Mouse (Mus musculus) lung, embryonic 14.5 days (tissue): ENCODE measurements around the gene Fam57b. TPM values are rescaled to one million over a fixed set of nuclear protein-coding genes. Genes with fewer than 3 reads are reported as not detected.

Source experiments
- ATAC-seq: fragments of 200-750 bp; cut with Nextera tagmentation; 2 replicates; pipeline ENCODE4 v1.8.0; 2017; ENCODE audit warnings: mild to moderate bottlenecking, moderate TSS enrichment, moderate library complexity; ENCODE audit not compliant: insufficient read depth
- DNase-seq: peaks from one replicate; pipeline ENCODE4 v3.0.0-alpha.2; 2015
- H3K27ac ChIP-seq: fragments of 300-500 bp; sonication (generic); 2 replicates; pipeline ENCODE4 v1.5.1; 2014; ENCODE audit warnings: low read depth, mild to moderate bottlenecking, moderate library complexity
- H3K27me3 ChIP-seq: fragments of 300-500 bp; sonication (generic); 2 replicates; pipeline ENCODE4 v1.6.1; 2014; ENCODE audit warnings: low read length, control low read depth; ENCODE audit not compliant: insufficient read depth
- H3K36me3 ChIP-seq: fragments of 300-500 bp; sonication (generic); 2 replicates; pipeline ENCODE4 v1.6.1; 2014; ENCODE audit warnings: control low read depth; ENCODE audit not compliant: insufficient read depth
- H3K4me1 ChIP-seq: fragments of 300-500 bp; sonication (generic); 2 replicates; pipeline ENCODE4 v1.6.1; 2014; ENCODE audit warnings: antibody characterized with exemption, control low read depth; ENCODE audit not compliant: insufficient read depth
- H3K4me2 ChIP-seq: fragments of 300-500 bp; sonication (generic); 2 replicates; pipeline ENCODE4 v1.6.1; 2014; ENCODE audit warnings: mild to moderate bottlenecking
- H3K4me3 ChIP-seq: fragments of 300-500 bp; sonication (generic); 2 replicates; pipeline ENCODE4 v1.5.1; 2014; ENCODE audit warnings: low read depth, low read length
- H3K9ac ChIP-seq: fragments of 300-500 bp; sonication (generic); 2 replicates; pipeline ENCODE4 v1.6.1; 2014
- H3K9me3 ChIP-seq: fragments of 300-500 bp; sonication (generic); 2 replicates; pipeline ENCODE4 v1.6.1; 2016; ENCODE audit warnings: low read depth, low read length, control low read depth
- CTCF ChIP-seq: IDR thresholded peaks from 2 replicates; pipeline ENCODE4 v1.5.1; 2016; ENCODE audit warnings: antibody characterized with exemption, low read depth
- WGBS: fragments of 180-500 bp; shearing (Covaris S2); extraction: QIAGEN DNeasy Blood & Tissue Kit; methylation state at CpG from one replicate; pipeline ENCODE4 v1.1.7; 2014; 5-methylcytosine and 5-hydroxymethylcytosine counted together
- polyA plus RNA-seq: library from polyadenylated mRNA; unstranded; fragments of >200 nt; fragmentation: Nextera tagmentation; extraction: Ambion mirVana; gene quantifications from 2 replicates; pipeline ENCODE4 v1.2.1, GENCODE M21; 2014

Fam57b gene
- polyA plus RNA-seq, 1 experiment from 2014 or later, result 0.17 TPM

DNA sequence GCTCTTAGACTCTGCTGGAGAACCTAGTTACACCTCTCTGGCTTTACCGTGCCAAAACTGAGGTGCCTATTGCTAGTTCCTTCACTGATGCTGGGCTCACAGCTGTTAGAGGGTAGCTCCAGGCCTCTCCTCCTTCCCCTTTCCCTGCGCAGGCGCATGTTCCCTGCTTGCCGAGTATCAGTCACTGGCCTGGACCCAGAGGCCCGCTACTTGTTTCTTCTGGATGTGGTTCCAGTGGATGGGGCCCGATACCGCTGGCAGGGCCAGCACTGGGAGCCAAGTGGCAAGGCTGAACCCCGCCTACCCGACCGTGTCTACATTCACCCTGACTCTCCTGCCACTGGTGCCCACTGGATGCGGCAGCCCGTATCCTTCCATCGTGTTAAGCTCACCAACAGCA, 14.8 kb upstream of the Fam57b start:
- DNase-seq (no peak), ATAC-seq (no peak)
- Histone ChIP-seq H3K27me3 (no peaks in the 10 kb centered on the region), H3K9me3 (no peaks in the 10 kb centered on the region), H3K36me3 (peaks cover 45% of the 10 kb centered on the region), H3K4me3 (no peak overlapping the region), H3K27ac (no peak overlapping the region), H3K4me2 (no peak overlapping the region), H3K9ac (no peak overlapping the region), H3K4me1 (peaks cover 16% of the 10 kb centered on the region)
- TF ChIP-seq CTCF, result no peak
- WGBS, result 76% methylated on average over 13 of the region's 13 CpGs

- Histone ChIP-seq H3K4me2 (no peak overlapping the region), H3K4me3 (no peak overlapping the region), H3K9me3 (no peaks in the 10 kb centered on the region), H3K4me1 (peaks cover 13% of the 10 kb centered on the region), H3K27ac (no peak overlapping the region), H3K27me3 (no peaks in the 10 kb centered on the region), H3K36me3 (peaks cover 59% of the 10 kb centered on the region), H3K9ac (no peak overlapping the region)
- 80% methylated on average over 7 of the region's 7 CpGs for WGBS
- DNase-seq (no peak), ATAC-seq (no peak)
- TF ChIP-seq CTCF, result no peak
Measured at GRCm38 (mm10) chr7:126784469-126784868, 13.0 kb upstream of the Fam57b start.

DNA sequence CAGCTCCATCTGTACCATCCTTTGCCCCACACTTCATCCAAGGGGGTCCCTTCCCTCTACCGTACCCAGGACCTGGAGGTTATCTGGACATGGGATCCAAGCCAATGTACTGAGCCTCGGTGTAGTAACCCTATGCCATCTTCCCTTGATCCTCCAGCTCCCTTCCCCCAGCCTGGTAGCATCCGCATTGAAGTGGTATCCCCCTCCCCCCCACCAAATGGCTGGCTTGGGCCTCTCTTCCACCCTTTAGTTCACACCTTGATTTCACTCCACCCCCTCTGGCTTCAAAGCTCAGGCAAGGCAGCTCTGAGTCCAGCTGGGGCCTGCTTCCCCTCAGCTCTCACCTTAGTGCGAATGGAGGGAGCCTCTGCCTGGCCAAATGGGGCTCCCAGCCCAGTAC, 12.4 kb upstream of the Fam57b start:
- no peaks in the 10 kb centered on the region for H3K9me3 ChIP-seq
- TF ChIP-seq CTCF, result no peak
- peaks cover 65% of the 10 kb centered on the region for H3K36me3 ChIP-seq
- 52% methylated on average over 4 of the region's 4 CpGs for WGBS
- DNase-seq, result no peak
- H3K9ac ChIP-seq, result no peak overlapping the region
- peaks cover 9% of the 10 kb centered on the region for H3K4me1 ChIP-seq
- H3K27me3 ChIP-seq, result no peaks in the 10 kb centered on the region
- ATAC-seq, result no peak
- H3K27ac ChIP-seq, result no peak overlapping the region
- no peak overlapping the region for H3K4me3 ChIP-seq
- no peak overlapping the region for H3K4me2 ChIP-seq

DNA sequence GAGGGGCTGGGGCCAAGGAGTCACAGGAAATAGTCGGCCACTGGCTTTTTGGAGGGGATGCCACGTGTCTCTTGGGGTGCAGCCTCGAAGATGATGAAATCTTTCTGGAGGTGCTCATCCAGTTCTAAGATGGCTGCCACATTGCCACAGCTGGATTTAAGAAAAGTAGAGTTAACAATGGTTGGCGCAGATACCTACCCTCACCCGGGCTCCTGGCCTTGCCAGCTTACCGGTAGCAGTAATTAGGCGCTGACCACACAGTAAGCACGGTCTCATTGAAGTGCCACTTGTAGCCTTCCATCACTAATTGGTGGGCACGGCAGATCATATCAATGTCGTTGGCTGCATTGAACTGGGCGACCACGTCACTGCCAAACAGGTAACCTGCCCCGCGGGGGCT, 11.3 kb upstream of the Fam57b start:
- no peaks in the 10 kb centered on the region for H3K27me3 ChIP-seq
- no peak overlapping the region for H3K4me2 ChIP-seq
- 89% methylated on average over 14 of the region's 14 CpGs for WGBS
- TF ChIP-seq CTCF, result no peak
- no peak for DNase-seq
- H3K36me3 ChIP-seq, result peaks cover 69% of the 10 kb centered on the region
- H3K4me3 ChIP-seq, result no peak overlapping the region
- H3K9me3 ChIP-seq, result no peaks in the 10 kb centered on the region
- no peak overlapping the region for H3K27ac ChIP-seq
- no peak overlapping the region for H3K9ac ChIP-seq
- ATAC-seq, result no peak
- peaks cover 6% of the 10 kb centered on the region for H3K4me1 ChIP-seq

DNA sequence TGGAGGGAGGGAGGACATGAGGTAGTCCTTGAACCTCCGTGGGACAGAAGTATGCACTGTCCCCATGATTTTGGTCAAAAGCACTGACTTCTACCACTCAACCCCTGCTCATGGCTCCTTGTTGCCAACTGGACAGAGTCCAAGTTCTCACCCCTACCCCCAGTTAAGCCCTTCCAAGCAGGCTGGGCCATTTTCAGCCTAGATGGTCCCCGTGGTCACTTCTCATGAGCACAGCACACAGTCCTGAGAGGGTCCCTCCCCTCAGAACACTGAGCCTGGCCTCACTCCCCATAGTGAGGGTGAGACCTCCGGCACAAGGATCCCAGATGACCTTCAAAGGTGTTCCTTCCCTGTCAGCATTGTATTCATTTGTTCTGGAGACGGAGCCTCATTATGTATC, 8.3 kb upstream of the Fam57b start:
- peaks cover 63% of the 10 kb centered on the region for H3K36me3 ChIP-seq

GRCm38 (mm10) chr7:126791851-126792720, 5.4 kb upstream of the Fam57b start, which contains the start of gene Ppp4c:
TSS of gene Ppp4c (minus strand) at chr7:126792496.
- DNase-seq (peak; percentile 100), ATAC-seq (peak; percentile 95)
- Histone ChIP-seq H3K9ac (peak within 1 kb of the TSS; percentile 83), H3K4me1 (peaks cover 4% of the 10 kb centered on the region; the same call in 1 of the 2 replicates), H3K9me3 (no peaks in the 10 kb centered on the region), H3K27me3 (no peaks in the 10 kb centered on the region), H3K27ac (peak within 1 kb of the TSS; percentile 98), H3K4me3 (peak within 1 kb of the TSS; percentile 78), H3K36me3 (peaks cover 63% of the 10 kb centered on the region), H3K4me2 (peak within 1 kb of the TSS; percentile 85)
- no peak for TF ChIP-seq CTCF
- WGBS, result under 1% methylated on average over 75 of the region's 83 CpGs

More for the DNA sequence above, 8.3 kb upstream of the Fam57b start:
- DNase-seq (no peak), ATAC-seq (no peak)
- no peak overlapping the region for H3K27ac ChIP-seq
- 0 out of 2 replicates have a peak, but pooled peaks cover 4% of the 10 kb centered on the region for H3K4me1 ChIP-seq
- H3K4me3 ChIP-seq, result no peak overlapping the region
- H3K27me3 ChIP-seq, result no peaks in the 10 kb centered on the region
- H3K9ac ChIP-seq, result no peak overlapping the region
- H3K9me3 ChIP-seq, result no peaks in the 10 kb centered on the region
- TF ChIP-seq CTCF, result no peak
- 90% methylated on average over 4 of the region's 4 CpGs for WGBS
- no peak overlapping the region for H3K4me2 ChIP-seq

DNA sequence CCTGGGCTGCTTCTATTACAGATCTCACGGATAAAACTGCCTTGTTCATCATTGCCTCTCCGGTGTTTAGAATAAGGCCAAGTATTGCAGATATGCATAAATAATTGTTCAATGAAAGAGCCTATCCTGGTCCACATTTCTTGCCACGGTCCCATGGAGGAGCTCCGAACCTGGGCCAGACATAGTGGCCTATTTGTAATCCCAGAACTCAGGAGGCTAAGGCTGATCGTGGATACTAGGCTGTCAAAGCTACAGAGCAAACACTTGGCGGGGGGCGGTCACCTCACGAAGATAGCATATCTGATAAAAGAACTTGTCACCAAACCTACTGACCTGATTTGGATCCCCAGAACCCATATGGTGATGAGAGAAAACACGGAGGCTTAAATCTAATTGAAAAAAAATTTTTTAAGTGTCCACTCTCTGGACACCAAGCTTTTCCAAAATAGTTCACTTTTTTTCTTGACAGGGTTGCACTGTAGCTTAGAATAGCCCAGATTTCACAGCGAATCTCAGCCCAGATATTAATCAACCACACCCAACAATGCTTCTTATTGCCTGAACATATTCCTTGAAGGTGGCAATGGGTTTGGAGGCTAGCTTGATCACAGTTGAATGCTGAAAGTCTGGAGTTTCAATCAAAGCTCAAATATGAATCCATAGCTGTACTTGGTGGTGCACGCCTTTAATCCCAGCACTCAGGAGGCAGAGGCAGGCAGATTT, 4.6 kb upstream of the Fam57b start:
- peak overlapping the region; percentile 78 for H3K4me3 ChIP-seq
- peak; percentile 21 for ATAC-seq
- H3K36me3 ChIP-seq, result peaks cover 63% of the 10 kb centered on the region
- peaks cover 9% of the 10 kb centered on the region for H3K4me1 ChIP-seq
- DNase-seq, result no peak
- H3K9me3 ChIP-seq, result no peaks in the 10 kb centered on the region
- H3K27me3 ChIP-seq, result no peaks in the 10 kb centered on the region
- WGBS, result 16% methylated on average over 11 of the region's 11 CpGs
- no peak for TF ChIP-seq CTCF
- H3K4me2 ChIP-seq, result peak overlapping the region; percentile 85
- H3K9ac ChIP-seq, result peak overlapping the region; percentile 83
- peak overlapping the region; percentile 98 for H3K27ac ChIP-seq
